Mouse (Mus musculus) CD4-positive, CD25-positive, alpha-beta regulatory T cell, adult 9 weeks (primary cell): ENCODE results near the gene Olfr275. TPM values are rescaled to one million over a fixed set of nuclear protein-coding genes. Genes with fewer than 3 reads are reported as not detected.

Experiments used
- polyA plus RNA-seq: library from polyadenylated mRNA; unstranded; fragments of 100-300 nt; shearing (Covaris generic); gene quantifications from one replicate; pipeline ENCODE4 v1.2.1, GENCODE M21; 2017

Olfr275 gene
- not detected for polyA plus RNA-seq

GRCm38 (mm10) chr4:52814304-52814703 is at the start of gene Olfr275:
Gene Olfr275 (plus strand): TSS chr4:52814604.

GRCm38 (mm10) chr4:52859136-52859535 is 44.7 kb downstream of the Olfr275 start, which contains the start of gene Olfr273:
Gene Olfr273 (minus strand): TSS chr4:52859236.

Other genes starting within 250 kb of the Olfr275 start
- gene Toporsl, start 218.3 kb upstream of the Olfr275 start, polyA plus RNA-seq: not detected
- not detected for gene Olfr273, start 44.6 kb downstream of the Olfr275 start, polyA plus RNA-seq
- not detected for gene Olfr272, start 104.6 kb downstream of the Olfr275 start, polyA plus RNA-seq
- not detected for gene Olfr270, start 149.9 kb downstream of the Olfr275 start, polyA plus RNA-seq
- not detected for gene Nipsnap3a, start 174.7 kb downstream of the Olfr275 start, polyA plus RNA-seq
- 88.2 TPM for gene Nipsnap3b, start 197.3 kb downstream of the Olfr275 start, polyA plus RNA-seq